Comparison of ENCODE assay signal across 10 mouse cellular contexts in genomic region chr6:125492664-125493063, GRCm38 (mm10). TPM values are rescaled to one million over a fixed set of nuclear protein-coding genes. Genes with fewer than 3 reads are reported as not detected.
A peak's percentile ranks its signal among the peaks of the same experiment; 100 is the strongest.
DNase-seq lines count a peak whose midpoint lies in the region; ATAC-seq lines count a peak whose summit lies in the region.
"Had no signal": no experiment of that assay in that cellular context is flagged by ENCODE, and none has a peak within 500 bp of the region (broad histone marks: within the 10 kb centered on the region; RNA-seq: fewer than 3 reads in every experiment).

No protein-coding gene starts in this region.

- no peak for DNase-seq in heart, postnatal 25 days (ENCODE audit: low spot score)
- DNase-seq in urinary bladder, adult 2 months (ENCODE audit: low spot score): peak; percentile 28
- no peak for DNase-seq in urinary bladder, adult 18-20 months (ENCODE audit: low spot score in 2 of 2)
- no peak for DNase-seq in thymus, adult 18-20 months
- no peak for DNase-seq in layer of hippocampus, adult 9-10 months (ENCODE audit: low spot score)
- DNase-seq in gastrocnemius, adult 18-20 months (ENCODE audit: low spot score): no peak
- DNase-seq: spleen, adult 18-20 months had no signal

- H3K4me2 ChIP-seq in heart, embryonic 15.5 days: peak overlapping the region; percentile 95
- H3K4me2 ChIP-seq in limb, embryonic 15.5 days: peak overlapping the region; percentile 72

- H3K4me3 ChIP-seq in heart, embryonic 15.5 days: peak overlapping the region; percentile 74
- peak overlapping the region; percentile 85 for H3K4me3 ChIP-seq in limb, embryonic 15.5 days

- H3K9me3 ChIP-seq in heart, embryonic 15.5 days (replicated peaks): no peaks in the 10 kb centered on the region
- H3K9me3 ChIP-seq in limb, embryonic 15.5 days: no peaks in the 10 kb centered on the region

- peaks cover 29% of the 10 kb centered on the region for H3K27me3 ChIP-seq in heart, embryonic 15.5 days
- H3K27me3 ChIP-seq in limb, embryonic 15.5 days: no peaks in the 10 kb centered on the region

- peaks cover 28% of the 10 kb centered on the region for H3K4me1 ChIP-seq in heart, embryonic 15.5 days (replicated peaks)
- peaks cover 67% of the 10 kb centered on the region for H3K4me1 ChIP-seq in limb, embryonic 15.5 days

- H3K36me3 ChIP-seq in heart, embryonic 15.5 days: no peaks in the 10 kb centered on the region
- 0 out of 2 replicates have a peak, but pooled peaks cover 6% of the 10 kb centered on the region for H3K36me3 ChIP-seq in limb, embryonic 15.5 days
- H3K36me3 ChIP-seq: G1E had no signal

- 0 out of 2 replicates have a peak overlapping the region, but pooled peaks have one; percentile 28 for H3K9ac ChIP-seq in heart, embryonic 15.5 days
- H3K9ac ChIP-seq in limb, embryonic 15.5 days: no peak overlapping the region

- 75% methylated on average over 6 of the region's 6 CpGs for WGBS in heart, embryonic 15.5 days
- WGBS in limb, embryonic 15.5 days: 67% methylated on average over 6 of the region's 6 CpGs

- no peak overlapping the region; the same call in none of the 2 replicates for H3K27ac ChIP-seq in heart, embryonic 15.5 days
- H3K27ac ChIP-seq in limb, embryonic 15.5 days: peak overlapping the region; percentile 18; the same call in 1 of the 2 replicates

- no peak for ATAC-seq in heart, embryonic 15.5 days (replicated peaks; ENCODE audit: insufficient number of reproducible peaks, insufficient read depth, low FRiP score, low read depth)
- ATAC-seq in limb, embryonic 15.5 days (ENCODE audit: insufficient number of reproducible peaks, low FRiP score, low TSS enrichment, low read depth): no peak

- intact Hi-C loops in heart, postnatal 25 days (cut with DNase I): loop anchor here (2.0 kb wide), 1 partner anchor 14 kb away; no protein-coding TSS in a partner anchor

RNA-seq across cellular contexts. Expression of gene Cd9, which starts 1.9 kb away (rescaled TPM):
- 91.7 and 118 TPM in 2 replicates for polyA plus RNA-seq in heart, embryonic 15.5 days (2015; fragmentation: Nextera tagmentation; extraction: Ambion mirVana)
- 10 to 100 TPM; 57.5 to 63.4 TPM for total RNA-seq in heart, postnatal 25 days (2021)
- polyA plus RNA-seq in urinary bladder, adult 2 months (2012; rRNA removed): 683 and 894 TPM in 2 replicates
- polyA plus RNA-seq in limb, embryonic 15.5 days (2015; fragmentation: Nextera tagmentation; extraction: Ambion mirVana): 490 and 511 TPM in 2 replicates
- 10 to 100 TPM; 18.2 to 26.0 TPM for total RNA-seq in gastrocnemius, adult 18-20 months (2021)
- total RNA-seq: G1E had no signal
- polyA plus RNA-seq: G1E had no signal

RNA-seq across cellular contexts. Expression of gene Vwf, which starts 53.9 kb away (rescaled TPM):
- 21.9 and 24.5 TPM in 2 replicates for polyA plus RNA-seq in heart, embryonic 15.5 days (2015; fragmentation: Nextera tagmentation; extraction: Ambion mirVana)
- total RNA-seq in heart, postnatal 25 days (2021): 100 to 1,000 TPM; 104 to 114 TPM
- polyA plus RNA-seq in urinary bladder, adult 2 months (2012; rRNA removed): 37.8 and 57.5 TPM in 2 replicates
- 7.9 and 11.3 TPM in 2 replicates for polyA plus RNA-seq in limb, embryonic 15.5 days (2015; fragmentation: Nextera tagmentation; extraction: Ambion mirVana)
- 10 to 100 TPM; 16.3 to 18.7 TPM for total RNA-seq in gastrocnemius, adult 18-20 months (2021)
